Mouse (Mus musculus) cerebellum, adult 2 months (tissue): Measurements from ENCODE around the gene Gadl1.

Experiments used
- CTCF ChIP-seq: fragments of 200-500 bp; IDR thresholded peaks from 2 replicates; pipeline ENCODE4 v1.5.1; 2011; ENCODE audit warnings: low read depth, mild to moderate bottlenecking, control low read depth, low read length, moderate library complexity, borderline replicate concordance; ENCODE audit not compliant: insufficient read depth
- POLR2A ChIP-seq: fragments of 200-500 bp; IDR thresholded peaks from 2 replicates; pipeline ENCODE4 v1.6.1; 2011; ENCODE audit warnings: low read length, control low read depth, borderline replicate concordance; ENCODE audit not compliant: insufficient read depth

DNA sequence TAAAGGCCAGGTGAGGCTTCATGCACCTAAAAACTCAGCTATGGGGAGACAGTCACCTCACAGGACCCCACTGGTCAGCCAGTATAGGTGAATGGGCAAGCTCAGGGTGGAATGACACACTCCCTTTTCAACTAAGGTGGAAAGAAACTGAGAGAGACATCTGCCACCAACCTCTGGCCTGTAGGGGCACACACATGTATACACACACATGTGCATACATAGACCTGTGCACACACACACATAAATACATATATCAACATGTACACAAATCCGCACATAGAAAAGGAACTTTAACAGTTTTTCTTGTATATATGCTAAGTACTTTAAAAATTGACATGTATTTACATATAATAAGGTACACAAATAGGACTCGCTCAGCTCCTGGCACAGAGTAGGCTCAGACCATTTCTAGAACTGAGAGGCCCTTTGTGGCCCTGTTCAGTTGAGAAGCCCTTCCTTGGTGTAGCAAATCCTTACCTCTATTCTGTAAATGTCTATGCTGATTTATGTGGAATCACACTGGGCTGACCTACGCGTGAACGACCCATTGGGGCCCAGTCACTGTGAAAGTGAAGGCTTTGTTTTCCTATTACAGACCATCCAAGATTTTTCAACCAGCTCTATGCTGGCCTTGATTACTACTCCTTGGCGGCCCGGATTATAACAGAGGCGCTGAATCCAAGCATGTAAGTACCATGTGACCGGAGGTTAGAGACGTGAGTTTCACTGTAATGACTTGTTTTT is 34.5 kb downstream of the Gadl1 start:
- TF ChIP-seq CTCF (no peak), POLR2A (no peak)
